Mouse (Mus musculus): ENCODE measurements around the gene Dnajb3.

DNA sequence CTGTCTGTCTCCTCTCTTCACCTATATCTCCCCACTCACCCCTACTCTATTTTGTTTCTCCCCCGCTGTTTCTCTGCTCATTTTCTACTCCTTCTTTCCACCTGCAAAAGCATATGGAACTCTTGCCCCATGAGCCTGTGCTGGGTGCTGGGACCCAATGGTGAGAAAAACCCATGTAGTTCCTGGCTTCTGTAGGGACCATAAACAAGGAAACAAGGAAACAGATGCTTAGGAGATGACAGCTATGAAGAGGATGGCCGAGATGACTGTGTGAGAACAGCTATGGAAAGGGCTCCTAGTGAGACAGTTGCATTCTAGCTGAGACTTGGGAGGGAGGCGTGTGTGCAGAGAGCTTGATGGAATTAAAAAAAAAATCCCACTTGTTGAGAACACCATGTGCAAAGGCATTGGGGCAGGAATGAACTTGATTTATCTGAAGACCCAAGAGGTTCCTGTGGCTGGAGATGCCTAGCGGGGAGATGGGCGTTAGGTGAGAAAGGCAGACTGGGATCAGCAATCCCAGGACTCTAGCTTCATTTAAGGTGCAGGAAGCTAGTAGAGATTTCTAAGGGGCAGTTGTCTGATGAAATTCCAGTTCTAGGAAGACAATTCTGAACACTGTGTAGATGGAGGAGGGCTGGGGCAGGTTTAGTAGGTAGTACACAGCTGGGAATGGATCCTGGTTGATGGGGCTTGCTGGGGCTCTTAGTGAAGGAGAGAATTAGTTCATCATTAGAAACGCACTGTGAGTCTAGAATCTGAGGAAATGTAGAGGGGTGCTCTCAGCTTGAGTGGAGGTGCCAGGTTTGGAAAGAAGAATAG is 25.6 kb upstream of the Dnajb3 start:
- no peak for TF ChIP-seq CTCF (IDR thresholded peaks at IDR 0.05; ENCODE audit: extremely low read depth, insufficient read depth, low read length)
- TF ChIP-seq POLR2A (IDR thresholded peaks at IDR 0.05; ENCODE audit: extremely low read depth, insufficient read depth, low read length): no peak
